Mouse (Mus musculus) spleen, embryonic (tissue): ENCODE measurements around the gene Cbx5.

ENCODE experiments used
- CTCF ChIA-PET: fragments of 350-600 bp; sonication (Branson Sonifier 250); formaldehyde crosslinking; loops from one replicate; lab custom pipeline; 2022; lab: Charles Lee

The Cbx5 gene

GRCm38 (mm10) chr15:103239685-103240159 is at the start of gene Cbx5:
Cbx5 (minus strand) TSS chr15:103239816.
- CTCF ChIA-PET: interaction anchor here (0.6 to 0.7 kb wide), 2 partner anchors 65 to 835 kb away, joined by 3 read pairs; no protein-coding TSS in a partner anchor

- CTCF ChIA-PET: no interaction called here
These were observed 46.3 kb upstream of the Cbx5 start for GRCm38 (mm10) chr15:103285778-103286417.

GRCm38 (mm10) chr15:103284647-103285046 is 45.0 kb upstream of the Cbx5 start:
- CTCF ChIA-PET: interaction anchor here (1.0 to 1.3 kb wide), 2 partner anchors 13 to 39 kb away, joined by 4 to 5 read pairs; partner anchors contain the start of gene Copz1

GRCm38 (mm10) chr15:103284066-103284465 is 44.5 kb upstream of the Cbx5 start:
- CTCF ChIA-PET: interaction anchor here (1.0 to 1.3 kb wide), 2 partner anchors 12 to 39 kb away, joined by 4 to 5 read pairs; partner anchors contain the start of gene Copz1

- CTCF ChIA-PET: interaction anchor here (0.6 kb wide), 5 partner anchors 11 to 345 kb away, joined by 3 to 9 read pairs (median 4); partner anchors contain the start of gene Hoxc12
These were observed 42.0 kb upstream of the Cbx5 start for GRCm38 (mm10) chr15:103281465-103282205.

GRCm38 (mm10) chr15:103280817-103281464 is 41.3 kb upstream of the Cbx5 start:
- CTCF ChIA-PET: interaction anchor here (0.6 to 0.9 kb wide), 4 partner anchors 12 to 43 kb away, joined by 4 to 12 read pairs (median 6); partner anchors contain the start of gene Gpr84

GRCm38 (mm10) chr15:103279750-103280149 is 40.1 kb upstream of the Cbx5 start:
- CTCF ChIA-PET: no interaction called here

- CTCF ChIA-PET: no interaction called here
These were observed 38.3 kb upstream of the Cbx5 start for GRCm38 (mm10) chr15:103277949-103278348.

- CTCF ChIA-PET: interaction anchor here (0.6 kb wide), 2 partner anchors 38 to 806 kb away, joined by 3 to 5 read pairs; no protein-coding TSS in a partner anchor
These were observed 36.3 kb upstream of the Cbx5 start for GRCm38 (mm10) chr15:103275943-103276342.

GRCm38 (mm10) chr15:103272419-103273279 is 33.0 kb upstream of the Cbx5 start, which contains the start of gene Copz1:
Copz1 (plus strand) TSS chr15:103272714.
- CTCF ChIA-PET: interaction anchor here (0.7 to 1.4 kb wide), 2 partner anchors 10 to 12 kb away, joined by 3 to 4 read pairs; no protein-coding TSS in a partner anchor

- CTCF ChIA-PET: no interaction called here
These were observed 29.3 kb upstream of the Cbx5 start for GRCm38 (mm10) chr15:103268903-103269302.

GRCm38 (mm10) chr15:103264794-103265193 is 25.2 kb upstream of the Cbx5 start:
- CTCF ChIA-PET: no interaction called here

GRCm38 (mm10) chr15:103259989-103260388 is 20.4 kb upstream of the Cbx5 start:
- CTCF ChIA-PET: no interaction called here

- CTCF ChIA-PET: no interaction called here
These were observed 19.5 kb upstream of the Cbx5 start for GRCm38 (mm10) chr15:103259162-103259561.

- CTCF ChIA-PET: no interaction called here
These were observed 18.4 kb upstream of the Cbx5 start, which contains the start of gene Nfe2 for GRCm38 (mm10) chr15:103257790-103258728. Nfe2 (minus strand) TSS chr15:103258403.

- CTCF ChIA-PET: no interaction called here
These were observed 16.8 kb upstream of the Cbx5 start for GRCm38 (mm10) chr15:103256210-103256986.

- CTCF ChIA-PET: no interaction called here
These were observed 15.6 kb upstream of the Cbx5 start for GRCm38 (mm10) chr15:103255169-103255568.

GRCm38 (mm10) chr15:103253352-103253751 is 13.7 kb upstream of the Cbx5 start:
- CTCF ChIA-PET: interaction anchor here (0.9 kb wide), 1 partner anchor 11 kb away, joined by 3 read pairs; no protein-coding TSS in a partner anchor
